Mouse (Mus musculus) stomach, adult 2 months (tissue): ENCODE measurements around the gene Zfp433. TPM values are rescaled to one million over a fixed set of nuclear protein-coding genes. Genes with fewer than 3 reads are reported as not detected.

Experiments used
- polyA plus RNA-seq: library from polyadenylated mRNA; depleted of rRNA; stranded (reverse); fragments of >200 nt; gene quantifications from 2 replicates; pipeline ENCODE4 v1.2.3, GENCODE M21; 2012; rRNA removed

Zfp433 gene
- not detected in 2 replicates for polyA plus RNA-seq

GRCm38 (mm10) chr10:81704531-81705301 is at the start of gene Zfp433:
Zfp433 (plus strand) TSS chr10:81704825.

GRCm38 (mm10) chr10:81770506-81771403 is 66.1 kb downstream of the Zfp433 start, which contains the start of gene Gm3055:
Gm3055 (minus strand) TSS chr10:81771161.

Other genes starting within 250 kb of the Zfp433 start
- gene Nfic, start 249.2 kb upstream of the Zfp433 start, polyA plus RNA-seq: 27.0 and 33.0 TPM in 2 replicates
- gene Celf5, start 222.1 kb upstream of the Zfp433 start, polyA plus RNA-seq: 1.3 and 2.8 TPM in 2 replicates
- 147 and 177 TPM in 2 replicates for gene Ncln, start 208.4 kb upstream of the Zfp433 start, polyA plus RNA-seq
- gene S1pr4, start 204.7 kb upstream of the Zfp433 start, polyA plus RNA-seq: 1.6 and 3.7 TPM in 2 replicates
- 5.4 and 9.1 TPM in 2 replicates for gene Gna15, start 180.6 kb upstream of the Zfp433 start, polyA plus RNA-seq
- 64.5 and 66.0 TPM in 2 replicates for gene Gna11, start 159.6 kb upstream of the Zfp433 start, polyA plus RNA-seq
- 1,576 and 2,275 TPM in 2 replicates for gene Aes, start 145.3 kb upstream of the Zfp433 start, polyA plus RNA-seq
- gene Tle2, start 130.3 kb upstream of the Zfp433 start, polyA plus RNA-seq: 56.0 and 71.7 TPM in 2 replicates
- 10.5 and 11.4 TPM in 2 replicates for gene Tle6, start 103.8 kb upstream of the Zfp433 start, polyA plus RNA-seq
- 0.14 and 0.39 TPM in 2 replicates for gene BC025920, start 98.6 kb upstream of the Zfp433 start, polyA plus RNA-seq
- gene Sirt6, start 77.0 kb upstream of the Zfp433 start, polyA plus RNA-seq: 18.8 and 22.3 TPM in 2 replicates
- 17.2 and 28.0 TPM in 2 replicates for gene Ankrd24, start 76.3 kb upstream of the Zfp433 start, polyA plus RNA-seq
- 0.09 TPM in 1 of 2 replicates, not detected in the other for gene Gm10778, start 55.8 kb upstream of the Zfp433 start, polyA plus RNA-seq
- not detected in 2 replicates for gene Gm3055, start 66.3 kb downstream of the Zfp433 start, polyA plus RNA-seq
- gene Gm4767, start 107.4 kb downstream of the Zfp433 start, polyA plus RNA-seq: not detected in 2 replicates
- gene Gm32687, start 159.1 kb downstream of the Zfp433 start, polyA plus RNA-seq: 0.04 TPM in 1 of 2 replicates, not detected in the other
- not detected in 2 replicates for gene Zfp781, start 225.7 kb downstream of the Zfp433 start, polyA plus RNA-seq